Mouse (Mus musculus): ENCODE data around the gene Trim17. TPM values are rescaled to one million over a fixed set of nuclear protein-coding genes. Genes with fewer than 3 reads are reported as not detected.
A peak's percentile ranks its signal among the peaks of the same experiment; 100 is the strongest.
"Not testable (repeated sequence)": the region's sequence is repeated elsewhere in the genome, so short reads cannot be mapped to it uniquely, and the experiment has no call there.

The Trim17 gene
- polyA plus RNA-seq, 1 experiment from 2014 or later = 0.08 TPM

- no peaks in the 10 kb centered on the region for H3K9me3 ChIP-seq (ENCODE audit: control insufficient read depth)
- peak overlapping the region; percentile 54 for H3K4me2 ChIP-seq (replicated peaks; ENCODE audit: low read depth)
- H3K4me1 ChIP-seq (replicated peaks; ENCODE audit: control insufficient read depth, insufficient read depth, low read length) = no peaks in the 10 kb centered on the region
- 23% methylated on average over 20 of the region's 20 CpGs for WGBS
- 0 out of 2 replicates have a peak, but pooled peaks cover 3% of the 10 kb centered on the region for H3K27me3 ChIP-seq (replicated peaks; ENCODE audit: control insufficient read depth, insufficient read depth, low read length)
- no peak for TF ChIP-seq CTCF (IDR thresholded peaks at IDR 0.05; ENCODE audit: low read depth)
- H3K27ac ChIP-seq (ENCODE audit: low read depth, low read length) = no peak overlapping the region
- no peak for ATAC-seq
- no peaks in the 10 kb centered on the region for H3K36me3 ChIP-seq (ENCODE audit: control insufficient read depth, insufficient read depth)
- no peak overlapping the region for H3K9ac ChIP-seq (ENCODE audit: low read depth, low read length)
- H3K4me3 ChIP-seq (ENCODE audit: low read depth, low read length) = peak overlapping the region; percentile 28
Observed at GRCm38 (mm10) chr11:58949480-58950431, 4.7 kb upstream of the Trim17 start.

GRCm38 (mm10) chr11:58951210-58951609, 3.3 kb upstream of the Trim17 start:
- Histone ChIP-seq H3K27ac (ENCODE audit: low read depth, low read length) (no peak overlapping the region), H3K9me3 (ENCODE audit: control insufficient read depth) (no peaks in the 10 kb centered on the region), H3K9ac (ENCODE audit: low read depth, low read length) (no peak overlapping the region), H3K4me2 (replicated peaks; ENCODE audit: low read depth) (no peak overlapping the region), H3K4me1 (replicated peaks; ENCODE audit: control insufficient read depth, insufficient read depth, low read length) (peaks cover 2% of the 10 kb centered on the region; the same call in 1 of the 2 replicates), H3K36me3 (ENCODE audit: control insufficient read depth, insufficient read depth) (no peaks in the 10 kb centered on the region), H3K4me3 (ENCODE audit: low read depth, low read length) (no peak overlapping the region), H3K27me3 (replicated peaks; ENCODE audit: control insufficient read depth, insufficient read depth, low read length) (0 out of 2 replicates have a peak, but pooled peaks cover 3% of the 10 kb centered on the region)
- ATAC-seq = no peak
- no peak for TF ChIP-seq CTCF (IDR thresholded peaks at IDR 0.05; ENCODE audit: low read depth)
- WGBS = 74% methylated on average over 5 of the region's 5 CpGs

- H3K4me3 ChIP-seq (ENCODE audit: low read depth, low read length) = peak overlapping the region; percentile 56
- 0 out of 2 replicates have a peak, but pooled peaks cover 3% of the 10 kb centered on the region for H3K27me3 ChIP-seq (replicated peaks; ENCODE audit: control insufficient read depth, insufficient read depth, low read length)
- H3K4me2 ChIP-seq (replicated peaks; ENCODE audit: low read depth) = peak overlapping the region; percentile 78
- peak overlapping the region; percentile 94 for H3K27ac ChIP-seq (ENCODE audit: low read depth, low read length)
- H3K36me3 ChIP-seq (ENCODE audit: control insufficient read depth, insufficient read depth) = peaks cover 8% of the 10 kb centered on the region; the same call in 1 of the 2 replicates
- no peak for TF ChIP-seq CTCF (IDR thresholded peaks at IDR 0.05; ENCODE audit: low read depth)
- 1% methylated on average over 33 of the region's 33 CpGs for WGBS
- 0 out of 2 replicates have a peak, but pooled peaks have one; percentile 0 for ATAC-seq
- peak overlapping the region; percentile 38; the same call in 1 of the 2 replicates for H3K9ac ChIP-seq (ENCODE audit: low read depth, low read length)
- peaks cover 8% of the 10 kb centered on the region; the same call in 1 of the 2 replicates for H3K4me1 ChIP-seq (replicated peaks; ENCODE audit: control insufficient read depth, insufficient read depth, low read length)
- no peaks in the 10 kb centered on the region for H3K9me3 ChIP-seq (ENCODE audit: control insufficient read depth)
Observed at GRCm38 (mm10) chr11:58953351-58954169, 925 bp upstream of the Trim17 start.

- not testable (repeated sequence) for H3K4me1 ChIP-seq (replicated peaks; ENCODE audit: control insufficient read depth, insufficient read depth, low read length); H3K27me3 ChIP-seq (replicated peaks; ENCODE audit: control insufficient read depth, insufficient read depth, low read length); H3K36me3 ChIP-seq (ENCODE audit: control insufficient read depth, insufficient read depth); H3K9me3 ChIP-seq (ENCODE audit: control insufficient read depth)
- peak overlapping the region; percentile 56 for H3K4me3 ChIP-seq (ENCODE audit: low read depth, low read length)
- ATAC-seq = peak; percentile 50
- under 1% methylated on average over 17 of the region's 17 CpGs for WGBS
- peak overlapping the region; percentile 94 for H3K27ac ChIP-seq (ENCODE audit: low read depth, low read length)
- peak overlapping the region; percentile 78 for H3K4me2 ChIP-seq (replicated peaks; ENCODE audit: low read depth)
- peak overlapping the region; percentile 38; the same call in 1 of the 2 replicates for H3K9ac ChIP-seq (ENCODE audit: low read depth, low read length)
Observed at GRCm38 (mm10) chr11:58954170-58954419, 390 bp upstream of the Trim17 start.

- peak overlapping the region; percentile 61 for H3K9ac ChIP-seq (ENCODE audit: low read depth, low read length)
- H3K27me3 ChIP-seq (replicated peaks; ENCODE audit: control insufficient read depth, insufficient read depth, low read length) = no peaks in the 10 kb centered on the region
- H3K4me1 ChIP-seq (replicated peaks; ENCODE audit: control insufficient read depth, insufficient read depth, low read length) = peaks cover 8% of the 10 kb centered on the region; the same call in 1 of the 2 replicates
- peak overlapping the region; percentile 94 for H3K27ac ChIP-seq (ENCODE audit: low read depth, low read length)
- H3K9me3 ChIP-seq (ENCODE audit: control insufficient read depth) = no peaks in the 10 kb centered on the region
- H3K36me3 ChIP-seq (ENCODE audit: control insufficient read depth, insufficient read depth) = peaks cover 8% of the 10 kb centered on the region; the same call in 1 of the 2 replicates
- WGBS = under 1% methylated on average over 20 of the region's 20 CpGs
- no peak; the same call in none of the 2 replicates for TF ChIP-seq CTCF (IDR thresholded peaks at IDR 0.05; ENCODE audit: low read depth)
- peak overlapping the region; percentile 56 for H3K4me3 ChIP-seq (ENCODE audit: low read depth, low read length)
- peak; percentile 31; the same call in 1 of the 2 replicates for ATAC-seq
- peak overlapping the region; percentile 78 for H3K4me2 ChIP-seq (replicated peaks; ENCODE audit: low read depth)
Observed at GRCm38 (mm10) chr11:58955143-58955867, 820 bp downstream of the Trim17 start.
